Mouse (Mus musculus) adrenal gland, postnatal 36 days (tissue): ENCODE data around the gene Morc3. TPM values are rescaled to one million over a fixed set of nuclear protein-coding genes. Genes with fewer than 3 reads are reported as not detected.

ENCODE experiments used
- DNase-seq, 2 experiments: peaks; one replicate each; pipeline ENCODE4 v3.0.0; 2021; ENCODE audit warnings: mixed read lengths in 1 of 2
- total RNA-seq, 2 experiments: library from RNA; stranded (reverse); gene quantifications; 2 replicates each; pipeline ENCODE4 v1.2.3; 2021

The Morc3 gene
- total RNA-seq, 2 experiments from 2014 or later: 28.9 to 44.8 TPM

- DNase-seq: no peak
Observed at GRCm38 (mm10) chr16:93920673-93921072, 88.8 kb downstream of the Morc3 start.

DNA sequence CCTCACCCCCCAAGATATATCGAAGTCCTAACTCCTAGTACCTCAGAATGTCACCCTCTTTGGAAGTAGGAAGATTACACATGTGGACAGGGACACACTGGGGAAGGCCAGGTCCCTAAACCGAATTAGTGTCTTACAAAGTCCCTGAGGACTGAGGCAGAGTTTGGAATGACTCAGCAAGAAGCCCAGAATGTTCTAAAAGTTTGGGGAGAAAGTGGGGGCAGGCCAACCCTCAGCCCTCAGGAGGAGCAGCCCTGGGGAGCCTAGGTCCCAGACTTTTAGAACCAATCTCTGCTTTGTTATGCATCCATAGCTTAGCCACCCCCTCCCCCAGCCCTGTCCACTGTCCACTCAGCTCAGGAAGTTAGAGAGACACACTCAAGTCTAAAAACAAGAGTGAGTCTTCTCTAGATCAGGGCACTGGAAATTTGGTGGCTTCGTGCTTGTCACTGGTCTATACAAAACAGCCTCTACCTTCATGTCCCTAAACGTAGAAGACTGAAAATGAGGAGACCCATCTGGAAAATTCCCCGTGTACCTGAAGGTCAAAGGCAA, 91.0 kb downstream of the Morc3 start:
- no peak for DNase-seq

- DNase-seq: no peak
Observed at GRCm38 (mm10) chr16:93923788-93924187, 91.9 kb downstream of the Morc3 start.

Other genes starting within 250 kb of the Morc3 start
- gene Setd4, start 228.1 kb upstream of the Morc3 start, total RNA-seq: 1 to 10 TPM; 2.7 to 6.2 TPM
- 100 to 1,000 TPM in 1 of 2 experiments, 10 to 100 TPM in 1; 63.7 to 116 TPM for gene Cbr1, start 226.3 kb upstream of the Morc3 start, total RNA-seq
- 1 to 10 TPM; 4.1 to 5.6 TPM for gene Gm5678, start 204.0 kb upstream of the Morc3 start, total RNA-seq
- 1 to 10 TPM; 6.3 to 9.5 TPM for gene Cbr3, start 148.9 kb upstream of the Morc3 start, total RNA-seq
- gene Dop1b, start 120.2 kb upstream of the Morc3 start, total RNA-seq: 10 to 100 TPM; 16.4 to 16.7 TPM
- 1 to 10 TPM; 3.0 to 3.9 TPM for gene Chaf1b, start 51.8 kb downstream of the Morc3 start, total RNA-seq
- gene Cldn14, start 176.7 kb downstream of the Morc3 start, total RNA-seq: not detected